Mouse (Mus musculus): ENCODE results near the gene Kiss1r.

Kiss1r gene

DNA sequence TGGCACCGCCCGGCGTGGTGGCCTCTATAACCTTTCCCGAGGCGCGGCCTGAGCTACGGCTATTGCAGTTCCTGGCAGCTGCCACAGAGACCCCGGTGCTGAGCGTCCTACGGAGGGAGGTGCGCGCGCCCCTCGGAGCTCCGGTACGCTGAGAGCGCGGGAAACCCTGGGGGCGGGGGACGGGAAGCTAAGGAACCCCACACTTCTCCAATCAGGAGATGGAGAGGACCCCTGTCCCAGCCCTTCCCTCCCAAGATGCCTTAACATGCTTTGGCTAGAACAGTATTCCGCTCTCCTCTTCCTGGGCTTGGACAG lies 54.4 kb downstream of the Kiss1r start:
- peak; percentile 62 for DNase-seq

Measured in embryo, embryonic 11 days (tissue).